Mouse (Mus musculus) lung, adult 2 months (tissue): ENCODE measurements around the gene Evx1. TPM values are rescaled to one million over a fixed set of nuclear protein-coding genes. Genes with fewer than 3 reads are reported as not detected.

ENCODE experiments used
- DNase-seq: peaks from one replicate; pipeline ENCODE4 v3.0.0; 2022
- H3K4me1 ChIP-seq: fragments of 200-500 bp; 2 replicates; pipeline ENCODE4 v1.6.1; 2011; ENCODE audit warnings: low read length; ENCODE audit not compliant: control insufficient read depth, insufficient read depth
- H3K4me3 ChIP-seq: fragments of 200-500 bp; replicated peaks from 2 replicates; pipeline ENCODE3; 2011; ENCODE audit warnings: low read depth, mild to moderate bottlenecking, control low read depth, low read length; ENCODE audit errors: extremely low read depth
- CTCF ChIP-seq: fragments of 200-500 bp; IDR thresholded peaks from 2 replicates; pipeline ENCODE4 v1.5.1; 2011; ENCODE audit warnings: mild to moderate bottlenecking, low read length, control low read depth; ENCODE audit not compliant: insufficient read depth
- POLR2A ChIP-seq: fragments of 200-500 bp; IDR thresholded peaks from 2 replicates; pipeline ENCODE4 v1.6.1; 2011; ENCODE audit warnings: low read depth, mild to moderate bottlenecking, control low read depth, low read length, borderline replicate concordance; ENCODE audit errors: extremely low read depth
- WGBS: fragments of 180-500 bp; shearing (Covaris S2); methylation state at CpG from one replicate; pipeline ENCODE4 v1.1.7; 2018; 5-methylcytosine and 5-hydroxymethylcytosine counted together
- polyA plus RNA-seq: library from polyadenylated mRNA; depleted of rRNA; stranded (reverse); fragments of >200 nt; gene quantifications from 2 replicates; pipeline ENCODE4 v1.2.3, GENCODE M21; 2012; rRNA removed

The Evx1 gene
- 0.05 TPM in 1 of 2 replicates, not detected in the other for polyA plus RNA-seq

- 4% methylated on average over 59 of the region's 59 CpGs for WGBS
- no peaks in the 10 kb centered on the region for H3K4me1 ChIP-seq
- TF ChIP-seq CTCF (no peak), POLR2A (no peak)
- no peak for DNase-seq
- no peak within 1 kb of the TSS for H3K4me3 ChIP-seq
These were observed at the start of gene Evx1 for GRCm38 (mm10) chr6:52313391-52314303. Gene Evx1, plus strand, starts transcription at chr6:52313498.

GRCm38 (mm10) chr6:52264106-52264790 lies 49.0 kb upstream of the Evx1 start:
- TF ChIP-seq CTCF: no peak
- no peak for TF ChIP-seq POLR2A
- 13% methylated on average over 5 of the region's 5 CpGs for WGBS

GRCm38 (mm10) chr6:52265306-52265912 lies 47.9 kb upstream of the Evx1 start:
- no peak for TF ChIP-seq CTCF
- TF ChIP-seq POLR2A: no peak
- H3K4me1 ChIP-seq: peaks cover 3% of the 10 kb centered on the region; the same call in 1 of the 2 replicates
- DNase-seq: no peak
- H3K4me3 ChIP-seq: no peak overlapping the region
- WGBS: 4% methylated on average over 18 of the region's 18 CpGs

More at GRCm38 (mm10) chr6:52264106-52264790, 49.0 kb upstream of the Evx1 start:
- Histone ChIP-seq H3K4me3 (no peak overlapping the region), H3K4me1 (peaks cover 3% of the 10 kb centered on the region; the same call in 1 of the 2 replicates)
- no peak for DNase-seq

DNA sequence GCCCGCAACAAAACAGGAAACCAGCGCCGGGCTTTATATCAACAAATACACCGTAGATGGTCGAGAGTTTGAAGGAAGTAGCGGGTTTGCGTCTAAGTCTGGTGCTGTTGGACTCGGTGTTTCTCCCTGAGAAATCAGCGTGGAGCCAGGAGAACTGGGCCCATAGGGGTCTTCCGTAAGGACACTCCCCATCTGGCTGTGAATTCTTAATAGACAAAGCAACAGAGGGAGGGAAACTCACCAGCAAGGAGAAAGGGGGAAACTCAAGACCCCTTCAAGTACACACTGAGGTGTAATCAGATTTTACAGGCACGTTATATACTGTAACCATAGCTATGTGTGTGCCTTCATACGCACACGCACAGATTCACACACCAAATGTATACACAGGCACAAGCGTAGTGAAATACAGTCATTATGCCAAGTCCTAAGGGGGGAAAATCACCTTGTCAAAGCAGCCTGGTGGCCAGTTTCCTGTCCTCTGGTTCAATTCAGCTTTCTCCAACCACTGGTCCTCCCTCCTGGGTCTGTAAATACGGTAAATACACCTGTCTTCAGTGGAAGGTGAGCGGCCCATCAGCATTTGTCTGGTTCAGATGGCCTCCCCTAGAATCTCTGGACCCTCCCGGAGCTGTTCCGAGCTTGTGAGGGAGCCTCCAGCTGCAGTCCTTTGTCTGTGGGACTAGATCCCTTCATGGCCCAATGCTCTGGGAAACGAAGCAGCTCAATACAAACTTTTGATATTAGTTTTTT lies 47.2 kb upstream of the Evx1 start:
- H3K4me3 ChIP-seq: no peak overlapping the region
- no peak for DNase-seq
- TF ChIP-seq POLR2A: no peak
- no peak for TF ChIP-seq CTCF
- WGBS: 4% methylated on average over 19 of the region's 19 CpGs
- peaks cover under 1% of the 10 kb centered on the region; the same call in 1 of the 2 replicates for H3K4me1 ChIP-seq

GRCm38 (mm10) chr6:52266666-52266985 lies 46.7 kb upstream of the Evx1 start:
- DNase-seq: no peak
- TF ChIP-seq POLR2A (no peak), CTCF (no peak)
- H3K4me3 ChIP-seq: no peak overlapping the region
- WGBS: 7% methylated on average over 9 of the region's 9 CpGs
- no peaks in the 10 kb centered on the region for H3K4me1 ChIP-seq

DNA sequence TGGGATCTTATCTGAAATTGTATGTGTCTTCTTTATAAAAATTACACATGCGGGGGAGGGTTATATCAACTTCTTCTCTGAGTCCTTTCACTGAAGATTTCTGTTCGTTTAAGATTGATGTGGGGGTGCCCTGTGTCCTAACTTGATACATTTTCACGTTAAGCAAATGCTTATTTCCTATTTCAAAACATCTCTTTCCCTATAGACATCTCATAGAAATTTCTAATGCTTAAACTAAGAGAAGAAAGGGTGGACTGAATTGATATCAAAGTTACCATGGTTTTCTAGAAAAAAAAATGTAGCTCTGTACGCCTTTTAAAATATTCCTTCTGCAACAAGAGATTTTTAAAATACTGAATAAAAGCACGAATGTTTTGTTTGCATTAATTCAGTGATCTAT lies 46.1 kb upstream of the Evx1 start:
- no peak overlapping the region for H3K4me3 ChIP-seq
- TF ChIP-seq POLR2A: no peak
- TF ChIP-seq CTCF: no peak
- DNase-seq: no peak
- H3K4me1 ChIP-seq: no peaks in the 10 kb centered on the region
- WGBS: 25% methylated on average over 5 of the region's 5 CpGs

DNA sequence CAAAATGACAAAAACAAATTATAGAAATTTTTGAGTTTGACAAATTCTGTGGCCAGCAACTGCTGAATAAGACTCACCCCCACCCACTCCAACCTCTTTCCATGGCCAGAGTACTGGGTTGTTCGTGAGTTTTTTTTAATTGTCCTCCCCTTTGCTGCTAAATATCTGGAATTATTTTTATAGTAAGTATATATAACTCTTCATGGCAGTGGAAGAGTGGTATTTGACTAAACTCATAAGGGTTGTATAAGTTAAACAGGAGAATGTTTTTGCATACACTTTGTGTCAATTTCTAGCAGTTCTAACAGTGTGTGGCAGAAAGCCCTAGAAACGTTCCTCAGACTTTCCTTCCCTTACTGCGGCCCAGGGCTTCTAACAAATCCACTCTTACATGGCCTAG lies 45.6 kb upstream of the Evx1 start:
- H3K4me3 ChIP-seq: no peak overlapping the region
- no peak for DNase-seq
- 17% methylated on average over 3 of the region's 3 CpGs for WGBS
- TF ChIP-seq POLR2A (no peak), CTCF (no peak)
- no peaks in the 10 kb centered on the region for H3K4me1 ChIP-seq

- DNase-seq: no peak
- 18% methylated on average over 7 of the region's 7 CpGs for WGBS
- H3K4me3 ChIP-seq: no peak overlapping the region
- no peaks in the 10 kb centered on the region for H3K4me1 ChIP-seq
- TF ChIP-seq CTCF (no peak), POLR2A (no peak)
These were observed 45.0 kb upstream of the Evx1 start for GRCm38 (mm10) chr6:52268341-52268740.

GRCm38 (mm10) chr6:52268756-52269155 lies 44.5 kb upstream of the Evx1 start:
- H3K4me3 ChIP-seq: no peak overlapping the region
- TF ChIP-seq POLR2A (no peak), CTCF (no peak)
- WGBS: 12% methylated on average over 3 of the region's 3 CpGs
- no peaks in the 10 kb centered on the region for H3K4me1 ChIP-seq
- DNase-seq: no peak
